Mouse (Mus musculus) lung, postnatal 14 days (tissue): Measurements from ENCODE around the gene Sytl3.
"Not testable (repeated sequence)": the region's sequence is repeated elsewhere in the genome, so short reads cannot be mapped to it uniquely, and the experiment has no call there.

Experiments used
- DNase-seq: peaks from one replicate; pipeline ENCODE4 v3.0.0; 2021

The Sytl3 gene

DNA sequence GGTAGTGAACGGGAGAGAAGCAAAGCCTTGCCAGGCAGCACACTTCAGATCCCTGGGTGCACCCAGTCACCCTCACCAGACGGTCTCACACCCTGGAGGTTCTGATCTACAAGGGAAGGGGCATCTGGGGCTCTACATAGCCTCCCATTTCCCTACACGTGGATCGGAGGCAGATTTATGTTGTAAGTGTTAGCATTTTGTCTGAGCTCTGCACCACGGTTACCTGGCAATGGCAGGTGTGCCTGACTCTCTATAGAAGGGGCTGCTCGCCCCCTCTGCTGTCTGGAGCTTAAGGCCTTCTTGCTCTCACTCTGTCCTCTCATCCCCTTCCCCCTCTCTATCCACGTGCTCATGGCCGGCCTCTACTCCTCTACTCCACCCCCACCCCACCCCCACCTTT, 37.6 kb downstream of the Sytl3 start:
- DNase-seq: not testable (repeated sequence)

DNA sequence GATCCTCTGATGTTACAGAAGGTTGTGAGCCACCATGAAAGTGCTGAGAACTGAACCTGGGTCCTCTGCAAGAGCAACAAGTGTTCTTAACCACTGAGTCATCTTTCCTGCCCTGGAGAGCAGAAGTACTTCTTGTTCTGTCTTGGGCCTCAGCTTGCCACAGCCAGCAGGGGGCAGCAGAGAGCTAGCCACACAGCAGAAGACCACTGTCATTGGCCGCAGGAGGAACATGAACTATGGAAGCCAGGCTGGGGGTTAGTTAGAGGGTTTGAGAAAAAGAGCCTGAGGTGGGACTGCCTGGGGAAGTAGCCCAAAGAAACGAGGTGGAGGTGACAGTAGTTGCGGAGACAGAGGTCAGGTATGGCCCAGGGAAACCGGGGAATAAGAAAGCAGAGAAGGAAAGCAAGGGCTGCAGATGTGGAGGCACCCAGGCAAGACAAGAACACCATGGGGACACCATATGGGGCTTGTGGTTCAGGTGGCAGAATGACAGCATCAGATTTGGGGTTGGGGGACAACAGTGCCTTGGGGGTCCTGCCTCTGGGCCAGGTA, 38.4 kb downstream of the Sytl3 start:
- peak; percentile 69 for DNase-seq

DNA sequence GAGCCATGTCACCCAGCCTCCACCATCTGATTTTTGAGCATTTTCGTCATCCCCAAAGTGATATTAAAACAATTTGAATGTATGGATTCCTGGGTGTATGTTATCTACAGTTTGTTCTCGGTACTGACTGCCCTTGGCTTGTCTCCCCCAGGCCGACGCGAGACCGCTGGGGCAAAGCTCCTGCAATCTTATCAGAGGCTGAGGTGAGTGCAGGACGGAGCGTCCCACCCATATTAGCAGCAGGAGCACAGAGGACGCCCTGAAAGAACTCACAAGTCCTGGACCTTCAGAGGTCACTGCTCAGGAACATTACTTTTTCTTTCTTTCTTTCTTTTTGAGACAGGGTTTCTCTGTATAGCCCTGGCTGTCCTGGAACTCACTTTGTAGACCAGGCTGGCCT, 40.6 kb downstream of the Sytl3 start:
- DNase-seq: not testable (repeated sequence)

DNA sequence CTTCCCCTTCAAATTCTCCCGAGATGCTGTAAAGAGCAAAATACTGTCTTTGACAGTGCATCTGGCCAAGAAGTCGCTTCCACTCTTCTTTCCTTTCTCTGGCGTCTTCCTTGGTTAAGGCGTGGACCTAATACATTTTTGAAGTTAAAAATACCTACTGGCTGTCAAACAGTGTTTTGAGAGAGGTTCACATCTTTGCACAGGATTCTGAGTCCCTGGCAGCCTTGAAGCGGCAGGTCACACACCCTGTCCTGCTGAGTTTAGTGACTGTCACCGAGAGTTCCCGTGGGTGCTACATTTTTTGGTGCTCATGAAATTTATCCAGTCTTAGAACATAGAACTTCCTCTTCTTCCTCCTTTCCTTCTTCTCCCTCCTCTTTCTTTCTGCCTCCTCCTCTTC, 41.2 kb downstream of the Sytl3 start:
- DNase-seq: not testable (repeated sequence)

DNA sequence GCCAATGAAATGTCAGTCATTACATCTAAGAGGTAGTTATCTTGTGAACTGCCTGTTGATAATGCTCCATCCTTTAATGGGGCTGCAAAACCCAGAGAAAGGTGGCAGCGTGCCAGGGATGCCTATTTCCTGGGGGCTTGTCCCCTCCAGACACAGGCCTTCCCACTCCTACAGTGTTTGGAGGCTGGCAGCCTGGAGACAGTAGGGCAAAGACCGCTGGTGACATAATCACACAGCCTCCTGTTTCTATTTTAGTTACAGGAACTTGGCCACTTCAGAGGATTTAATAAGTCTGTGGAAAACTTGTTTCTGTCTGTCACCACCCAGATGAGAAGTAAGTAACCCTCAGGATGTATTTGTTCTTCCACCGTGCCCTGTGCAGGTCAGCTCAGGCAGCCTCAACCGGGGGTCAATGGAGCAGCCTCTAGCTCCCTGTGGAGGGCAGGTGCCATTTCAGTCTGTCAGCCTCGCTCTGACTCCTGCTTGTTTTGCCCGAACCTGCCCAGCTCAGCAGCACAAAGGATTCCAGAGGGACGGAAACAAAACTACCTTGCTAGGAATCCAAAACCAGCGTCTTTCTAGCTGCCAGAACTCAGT, 43.8 kb downstream of the Sytl3 start:
- DNase-seq: not testable (repeated sequence)

DNA sequence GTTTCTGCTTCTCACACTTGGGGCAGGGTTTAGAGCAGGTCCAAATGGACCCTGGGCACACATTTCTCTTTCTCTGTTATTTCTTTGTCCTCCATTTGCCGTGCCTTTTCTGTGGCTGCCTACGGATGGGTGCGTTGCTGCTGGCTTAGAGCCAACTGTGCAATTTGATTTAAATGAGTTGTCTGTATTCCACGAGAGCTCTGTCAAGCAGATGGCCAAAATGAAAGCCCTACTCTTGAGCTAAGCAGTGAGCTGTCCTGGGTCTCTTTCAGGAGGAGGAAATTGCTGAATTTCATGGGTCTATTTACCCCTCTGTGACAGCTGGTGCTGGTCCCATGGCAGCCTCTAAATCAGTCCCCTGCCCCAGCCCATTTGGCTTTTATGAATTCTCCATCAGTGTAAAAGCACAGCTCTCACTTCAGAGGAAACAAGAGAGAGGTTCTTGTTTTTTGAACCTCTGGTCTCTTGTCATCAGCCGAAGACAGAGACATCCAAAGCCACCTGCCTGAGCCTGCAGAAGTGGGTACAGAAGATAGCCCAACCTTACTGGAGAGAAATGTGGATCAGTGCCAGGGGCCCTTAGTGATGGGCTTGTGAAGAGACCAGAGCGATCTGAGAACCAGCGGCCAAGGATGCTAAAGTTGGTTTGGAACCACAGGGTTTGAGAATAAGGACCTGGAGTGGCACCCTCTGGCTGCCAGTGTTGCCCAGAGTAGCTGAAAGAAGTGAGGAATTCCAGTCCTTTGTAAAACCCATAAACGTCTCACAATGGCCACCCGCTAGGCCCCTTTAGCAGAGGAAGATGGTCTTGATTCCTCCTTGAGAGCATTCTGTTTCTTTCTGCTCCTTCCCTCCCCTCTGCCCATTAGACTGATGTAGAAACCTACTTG, 44.7 kb downstream of the Sytl3 start:
- DNase-seq: not testable (repeated sequence)

DNA sequence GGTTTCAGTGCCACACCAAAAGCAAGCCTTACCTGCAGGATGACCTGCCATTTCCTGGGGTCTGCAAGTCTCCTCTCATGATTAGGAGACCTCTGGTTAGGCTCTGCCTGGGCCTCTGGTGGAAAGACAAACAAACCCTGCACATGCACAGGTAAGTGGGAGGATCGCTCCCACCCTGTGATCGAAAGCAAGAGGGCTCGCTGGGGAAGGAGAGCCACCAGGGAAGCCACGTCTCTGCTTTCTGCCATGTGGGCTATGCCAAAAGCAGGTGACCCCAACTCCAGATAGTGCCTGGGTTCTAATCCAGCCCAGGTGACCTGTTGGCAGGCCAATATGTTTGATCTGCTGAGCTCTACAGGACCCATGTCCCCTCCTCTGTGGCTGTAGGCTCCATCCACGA, 47.6 kb downstream of the Sytl3 start:
- not testable (repeated sequence) for DNase-seq

DNA sequence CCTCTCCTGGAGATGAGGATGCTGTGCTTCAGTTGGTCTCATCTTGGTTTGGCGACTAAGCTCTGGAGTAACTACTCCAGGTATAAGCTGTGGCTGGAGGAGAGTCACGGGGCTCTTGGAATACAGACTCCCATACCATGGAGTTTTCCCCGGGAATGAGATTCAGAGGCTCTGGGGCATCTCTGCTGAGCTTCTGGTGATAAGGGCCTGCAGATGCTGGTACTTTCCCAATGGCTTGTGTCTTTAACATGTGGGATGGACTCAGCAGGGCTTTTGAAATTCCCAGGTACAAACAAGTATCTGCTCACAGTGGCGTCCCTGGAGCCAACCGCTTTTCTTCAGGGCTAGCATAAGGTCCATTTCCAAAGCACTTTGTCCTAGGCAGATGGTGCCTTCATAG, 48.5 kb downstream of the Sytl3 start:
- not testable (repeated sequence) for DNase-seq

DNA sequence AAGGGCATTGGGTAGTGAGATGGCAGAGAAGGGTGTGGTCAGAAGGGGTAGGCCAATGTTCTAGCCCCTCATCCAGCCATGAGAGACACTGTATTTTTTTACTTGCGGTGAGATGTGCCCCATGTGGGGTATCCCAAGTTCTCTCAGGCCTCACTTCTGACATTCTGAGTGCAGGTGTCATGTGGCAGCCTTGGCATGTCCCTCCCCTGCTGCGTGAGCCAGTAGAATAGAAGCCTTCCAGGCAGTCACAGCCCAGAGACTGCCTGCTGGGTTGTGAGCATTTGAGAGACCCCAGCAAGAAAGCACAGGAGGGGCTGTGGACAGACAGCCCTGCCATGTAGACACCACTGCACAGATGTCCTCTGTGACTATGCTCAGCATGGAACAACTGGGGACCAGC, 49.3 kb downstream of the Sytl3 start:
- not testable (repeated sequence) for DNase-seq

DNA sequence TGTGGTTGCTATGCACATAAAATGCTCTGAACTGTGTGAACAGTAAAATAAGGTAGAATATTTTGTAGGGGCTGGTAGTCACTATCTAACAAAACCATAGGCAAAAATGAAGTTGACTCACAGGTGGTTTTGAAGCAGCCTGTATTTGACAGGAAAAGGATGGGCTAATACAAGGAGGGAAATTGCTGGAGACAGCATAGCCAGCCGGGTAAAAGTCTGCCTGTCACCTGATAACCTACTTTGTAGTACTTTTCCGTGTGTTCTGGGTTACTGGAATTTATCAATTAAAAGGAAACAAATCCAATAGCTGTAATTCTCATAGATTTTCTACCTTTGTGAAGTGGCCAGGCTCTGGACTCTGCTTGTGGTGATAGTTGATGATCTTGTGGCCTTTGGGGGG, 54.6 kb downstream of the Sytl3 start:
- DNase-seq: not testable (repeated sequence)

DNA sequence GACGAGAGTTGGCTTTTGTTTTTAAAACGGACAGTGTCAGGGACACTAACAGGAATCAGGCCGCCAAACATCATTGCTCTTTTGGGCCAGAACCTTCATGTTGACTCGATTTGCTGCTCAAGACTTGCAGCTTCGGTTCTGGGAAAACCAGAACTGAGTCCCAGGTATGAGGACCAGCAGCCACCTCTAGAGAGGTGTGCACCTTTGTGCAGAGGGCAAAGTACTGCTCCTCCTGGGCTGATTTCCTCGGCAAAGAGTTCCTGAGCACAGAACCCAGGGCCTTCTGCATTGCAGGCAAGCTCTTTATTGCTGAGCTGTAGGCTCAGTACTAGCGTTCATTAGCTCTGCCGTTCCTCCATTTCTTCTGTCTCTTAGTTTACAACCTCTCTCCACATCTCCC, 55.1 kb downstream of the Sytl3 start:
- not testable (repeated sequence) for DNase-seq

DNA sequence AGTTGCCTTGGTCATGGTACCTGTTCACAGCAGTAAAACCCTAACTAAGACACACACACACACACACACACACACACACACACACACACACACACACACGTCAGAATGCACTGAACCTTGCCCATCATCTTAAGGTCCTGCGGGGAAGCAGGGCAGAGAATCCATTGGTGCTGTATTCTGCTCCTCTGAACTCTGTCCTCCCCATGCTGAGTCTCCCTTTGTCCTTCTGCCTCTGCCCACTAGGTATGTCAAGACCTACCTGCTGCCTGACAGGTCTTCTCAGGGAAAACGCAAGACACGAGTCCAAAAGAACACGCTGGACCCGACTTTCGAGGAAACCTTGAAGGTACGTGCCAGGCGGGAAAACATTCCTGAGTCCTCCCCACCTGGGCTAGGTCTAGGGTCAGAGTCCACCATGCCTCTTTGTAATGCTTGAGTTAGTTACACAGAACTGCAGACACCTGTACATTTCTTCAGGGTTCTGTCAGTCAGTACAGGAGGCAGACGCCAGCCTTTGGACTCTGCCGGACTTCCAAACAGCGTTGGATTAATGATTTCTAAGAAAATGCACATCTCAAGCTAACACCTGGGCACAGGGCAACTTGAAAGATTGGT, 69.2 kb downstream of the Sytl3 start:
- DNase-seq: no peak

DNA sequence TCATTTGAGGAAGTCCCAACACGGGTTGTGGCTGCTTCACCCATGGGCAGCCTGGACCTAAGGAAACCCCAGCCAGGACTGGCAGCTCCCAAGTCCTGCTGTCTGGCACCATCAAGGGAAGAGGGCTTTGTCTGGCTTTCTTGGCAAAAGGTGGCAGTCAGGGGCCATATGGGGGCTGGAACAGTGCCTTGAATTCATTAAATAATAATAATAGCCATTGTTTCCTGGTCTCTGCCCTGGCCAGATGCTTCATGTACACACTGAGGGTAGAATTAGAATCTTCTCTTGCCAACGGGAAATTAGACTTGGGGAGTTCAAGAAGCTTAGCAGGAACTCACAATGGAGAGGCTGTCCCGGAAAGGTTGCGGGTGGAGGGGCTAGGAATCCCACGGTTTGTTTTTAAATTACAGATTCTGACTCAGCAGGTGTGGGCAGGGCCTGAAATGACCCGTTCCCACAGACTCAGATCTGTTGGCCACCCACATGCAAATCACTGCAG, 70.4 kb downstream of the Sytl3 start:
- DNase-seq: no peak

DNA sequence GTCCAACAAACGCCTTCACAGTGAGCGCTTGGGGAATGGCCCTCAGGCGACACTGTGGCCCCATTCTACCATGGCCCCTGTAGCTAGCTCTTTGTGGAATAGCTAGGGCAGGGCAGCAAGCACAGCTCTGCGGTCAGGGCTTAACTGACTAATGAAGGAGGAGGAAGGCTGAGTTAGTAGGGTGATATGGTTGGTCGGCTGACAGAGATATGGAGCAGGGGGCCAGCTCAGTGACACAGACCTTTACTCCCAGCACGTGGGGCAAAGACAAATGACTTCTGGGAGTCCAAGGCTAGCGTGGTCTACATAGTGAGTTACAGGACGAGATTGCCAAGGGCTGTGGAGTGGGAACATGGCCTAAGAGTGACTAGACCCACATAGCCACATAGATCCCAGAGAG, 72.2 kb downstream of the Sytl3 start:
- no peak for DNase-seq

DNA sequence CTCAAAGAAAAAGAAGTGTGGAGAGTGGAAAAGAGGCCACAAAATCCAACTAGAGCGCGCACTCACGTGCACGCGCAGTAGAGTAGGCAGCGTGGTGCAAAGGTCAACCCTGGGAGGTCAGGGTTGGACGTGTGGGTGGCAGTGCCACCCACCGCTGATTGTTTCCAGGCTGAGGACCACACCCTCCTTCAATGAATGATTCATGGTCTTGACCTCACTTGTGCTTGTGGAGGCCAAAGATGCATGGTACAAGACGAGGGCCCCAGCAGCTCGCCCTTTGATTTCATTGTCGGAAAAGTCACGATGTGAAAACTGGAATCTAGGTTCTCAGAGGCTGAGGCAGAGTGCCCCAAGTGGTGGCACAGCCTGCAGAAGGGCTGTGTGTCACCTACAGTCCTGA, 72.7 kb downstream of the Sytl3 start:
- DNase-seq: no peak

DNA sequence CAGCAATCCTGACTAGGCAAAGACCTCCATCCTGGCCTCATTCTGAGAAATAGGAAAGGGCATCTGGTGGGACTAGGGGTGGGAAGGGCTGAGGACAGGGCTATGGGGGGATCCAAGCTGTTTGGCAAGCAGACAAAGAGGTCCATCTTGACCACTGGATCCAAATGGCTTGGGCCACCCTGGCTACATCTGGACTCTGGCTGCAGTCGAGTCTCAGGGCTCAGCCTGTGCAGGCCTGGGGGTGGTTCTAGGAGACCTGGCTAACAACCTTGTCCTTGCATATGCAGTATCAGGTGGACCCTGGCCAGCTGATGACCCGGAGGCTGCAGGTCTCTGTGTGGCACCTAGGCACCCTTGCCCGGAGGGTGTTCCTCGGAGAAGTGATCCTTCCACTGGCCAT, 73.8 kb downstream of the Sytl3 start:
- DNase-seq: no peak

DNA sequence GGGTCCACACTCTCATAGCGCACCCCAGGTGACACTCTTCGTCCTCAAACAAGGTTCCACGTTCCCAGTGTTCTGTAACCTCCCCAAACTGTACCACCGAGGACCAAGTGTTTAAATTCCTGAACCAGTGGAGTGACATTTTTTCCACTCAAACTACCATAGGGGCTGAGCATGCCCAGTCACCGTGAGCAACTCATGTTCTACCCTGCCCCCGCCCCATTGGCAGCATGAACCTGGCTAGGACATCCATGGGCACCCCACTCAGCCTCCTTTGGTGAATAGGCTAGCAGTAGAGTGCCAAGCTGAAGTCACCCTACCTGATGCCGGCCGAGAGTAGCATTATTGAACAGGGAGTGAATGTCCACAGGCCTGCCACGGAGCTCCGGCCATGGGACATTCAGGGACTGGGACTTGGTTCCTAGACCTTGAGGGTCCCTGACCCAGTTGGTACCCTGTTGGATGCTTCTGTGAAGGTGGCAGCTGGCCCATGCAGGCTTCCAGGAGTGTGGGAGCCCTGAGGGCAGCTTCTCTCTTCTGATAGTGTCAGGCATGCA, 74.5 kb downstream of the Sytl3 start:
- DNase-seq: no peak

DNA sequence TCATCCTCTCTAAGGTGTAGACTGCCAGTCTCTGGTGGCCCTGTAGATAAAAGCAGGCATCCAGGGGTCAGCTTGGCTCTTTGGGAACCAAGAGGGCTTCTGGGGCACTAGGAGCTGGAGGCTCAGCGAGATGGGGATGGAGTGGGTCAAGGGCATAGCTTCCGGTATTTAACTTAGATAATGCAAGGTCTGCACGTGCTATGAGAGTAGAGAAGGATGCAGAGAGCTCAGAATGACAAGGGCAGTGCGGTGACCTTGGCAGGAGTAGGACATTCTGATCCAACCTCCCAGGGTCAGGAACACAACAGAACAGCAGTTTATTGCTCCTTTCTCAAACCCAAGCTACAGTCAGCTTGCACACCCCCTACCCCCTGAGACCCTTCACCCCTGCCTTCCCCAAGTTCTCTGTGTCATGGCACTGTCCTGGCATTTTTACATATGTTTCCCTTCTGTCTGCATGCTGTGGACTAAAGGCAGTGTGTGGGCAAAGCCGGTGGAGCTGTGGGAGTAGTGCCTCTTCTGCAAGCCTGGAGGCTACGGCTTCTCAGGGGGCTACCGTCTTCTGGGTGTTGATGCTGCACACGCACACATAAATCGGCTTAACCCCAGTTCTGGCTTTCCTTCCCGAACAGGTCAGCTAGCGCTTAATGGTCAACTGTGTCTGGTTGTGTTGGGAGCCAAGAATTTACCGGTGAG, 76.0 kb downstream of the Sytl3 start:
- no peak for DNase-seq

DNA sequence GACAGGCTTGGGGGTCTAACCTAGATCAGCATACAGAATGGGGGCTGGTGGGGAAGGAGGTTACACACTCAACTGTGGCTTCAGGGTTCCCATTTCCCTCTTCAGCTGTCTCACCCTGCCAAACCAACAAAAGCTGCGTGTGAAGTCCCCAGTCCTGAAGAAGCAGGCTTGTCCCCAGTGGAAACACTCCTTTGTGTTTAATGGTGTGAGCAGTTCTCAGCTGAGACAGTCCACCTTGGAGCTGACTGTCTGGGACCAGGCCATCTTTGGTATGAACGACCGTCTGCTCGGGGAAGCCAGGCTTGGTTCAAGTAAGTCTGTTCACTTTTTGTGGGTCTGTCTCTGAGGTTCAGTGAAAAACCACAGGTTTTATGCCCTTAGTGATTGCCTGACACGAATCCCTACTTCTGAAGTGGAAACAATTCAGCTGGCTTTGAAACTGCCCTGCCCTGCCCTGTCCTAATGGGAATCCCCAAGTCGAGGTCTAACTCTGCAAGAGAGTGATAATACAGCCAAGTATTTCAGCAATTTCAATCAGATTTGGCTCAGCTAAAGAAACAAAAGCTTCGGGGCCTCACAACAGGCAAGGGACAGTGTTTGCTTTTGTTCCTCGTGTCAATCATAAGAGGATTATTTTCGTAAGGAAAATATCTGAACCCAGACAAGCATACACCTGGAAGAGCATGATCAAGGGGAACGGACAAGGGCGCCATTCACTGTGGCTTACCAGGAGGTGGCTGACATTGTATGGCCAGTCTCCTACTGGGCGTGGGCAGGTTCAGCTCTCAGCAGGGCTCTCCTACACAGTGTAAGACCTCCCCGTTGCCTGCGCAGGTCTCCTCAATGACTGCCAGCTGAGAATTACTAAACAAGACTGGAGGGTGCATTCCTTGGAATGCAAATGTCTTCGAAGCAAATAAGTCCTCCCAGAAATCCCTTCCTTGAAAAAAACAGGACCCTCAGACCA, 77.7 kb downstream of the Sytl3 start:
- DNase-seq: no peak

DNA sequence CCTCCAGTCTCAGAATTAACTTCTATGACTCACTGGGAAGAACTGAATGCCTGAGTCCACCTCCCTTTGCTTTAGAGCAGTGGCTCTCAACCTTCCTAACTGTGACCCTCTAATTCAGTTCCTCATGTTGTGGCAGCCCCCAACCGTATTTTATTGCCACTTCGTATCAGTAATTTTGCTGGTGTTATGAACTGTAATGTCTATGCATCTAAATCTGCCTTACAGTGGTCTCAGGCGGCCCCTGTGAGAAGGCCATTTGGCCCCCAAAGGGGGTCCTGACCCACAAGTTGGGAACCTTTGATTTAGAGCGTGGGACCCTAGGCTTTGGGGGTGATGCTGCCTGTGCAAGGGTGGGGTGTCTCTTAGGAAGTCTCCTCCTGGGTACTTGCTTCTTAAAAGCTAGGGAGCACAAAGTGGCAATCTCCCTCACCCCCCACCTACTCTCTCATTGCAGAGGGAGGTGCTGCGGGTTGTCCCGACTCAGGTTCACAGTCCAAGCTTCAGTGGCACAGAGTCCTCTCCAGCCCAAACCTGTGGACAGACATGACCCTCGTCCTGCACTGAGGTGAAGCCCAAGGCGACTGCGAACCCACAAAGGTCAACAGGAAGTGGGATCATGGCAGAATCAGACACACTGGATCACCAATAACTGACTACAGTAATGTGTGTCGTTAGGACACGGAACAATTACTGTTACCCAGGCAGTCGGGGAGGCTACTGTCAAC, 78.5 kb downstream of the Sytl3 start:
- DNase-seq: no peak

DNA sequence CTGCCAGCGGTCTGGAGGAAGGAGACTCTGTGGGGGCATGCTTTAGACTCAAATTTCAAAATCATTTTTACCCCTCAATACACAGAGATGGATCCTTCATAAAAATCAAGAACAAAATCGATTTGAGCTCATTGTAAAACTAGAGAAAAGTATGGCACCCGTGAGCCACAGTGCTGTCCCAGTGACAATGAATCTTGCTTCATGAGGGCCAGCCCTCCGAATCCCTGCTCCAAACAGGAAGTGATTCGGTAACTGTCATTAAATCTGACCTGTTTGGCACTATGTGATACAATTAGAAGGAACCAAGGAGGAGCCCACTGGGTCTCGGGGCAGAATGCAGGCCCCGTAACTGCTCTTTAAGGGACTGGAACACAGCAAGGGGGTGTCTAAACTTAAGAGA, 79.9 kb downstream of the Sytl3 start:
- DNase-seq: no peak
